Mouse (Mus musculus) megakaryocyte, embryonic 14.5 days (primary cell): ENCODE measurements around the gene Os9.

ENCODE experiments used
- FLI1 ChIP-seq: IDR thresholded peaks from 2 replicates; pipeline ENCODE4 v1.6.1; 2012; ENCODE audit warnings: low read length, inconsistent platforms, mixed read lengths
- GATA1 ChIP-seq: IDR thresholded peaks from 3 replicates; pipeline ENCODE4 v1.6.1; 2012; ENCODE audit warnings: mixed read lengths, low read length, inconsistent platforms, borderline replicate concordance

DNA sequence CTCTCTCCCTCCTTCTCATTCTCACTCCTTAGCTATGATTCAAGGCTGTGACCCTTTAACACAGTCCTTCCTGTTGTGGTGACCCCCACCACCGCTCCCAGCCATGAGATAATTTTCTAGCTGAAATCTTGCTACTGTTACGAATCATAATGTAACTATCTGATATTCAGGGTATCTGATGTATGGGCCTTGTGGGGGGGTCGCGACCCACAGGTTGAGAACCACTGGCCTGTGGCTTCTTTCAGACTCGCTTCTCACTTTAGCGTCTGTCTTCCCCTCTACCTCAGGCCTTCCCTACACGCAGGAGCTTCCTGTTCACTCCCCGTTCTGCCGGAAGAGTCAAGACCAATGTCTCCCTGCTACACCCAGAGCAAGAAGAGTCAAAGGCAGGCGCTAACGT is 2.5 kb downstream of the Os9 start:
- TF ChIP-seq GATA1 = no peak
- no peak for TF ChIP-seq FLI1
